Mouse (Mus musculus) thymus, postnatal 25 days (tissue): ENCODE results near the gene Rgr.
"Not testable (repeated sequence)": the region's sequence is repeated elsewhere in the genome, so short reads cannot be mapped to it uniquely, and the experiment has no call there.

Source experiments
- DNase-seq: peaks from one replicate; pipeline ENCODE4 v3.0.0; 2022

The Rgr gene

GRCm38 (mm10) chr14:37048914-37049410, at the start of gene Rgr:
Gene Rgr, minus strand, starts transcription at chr14:37048964.
- no peak for DNase-seq

DNA sequence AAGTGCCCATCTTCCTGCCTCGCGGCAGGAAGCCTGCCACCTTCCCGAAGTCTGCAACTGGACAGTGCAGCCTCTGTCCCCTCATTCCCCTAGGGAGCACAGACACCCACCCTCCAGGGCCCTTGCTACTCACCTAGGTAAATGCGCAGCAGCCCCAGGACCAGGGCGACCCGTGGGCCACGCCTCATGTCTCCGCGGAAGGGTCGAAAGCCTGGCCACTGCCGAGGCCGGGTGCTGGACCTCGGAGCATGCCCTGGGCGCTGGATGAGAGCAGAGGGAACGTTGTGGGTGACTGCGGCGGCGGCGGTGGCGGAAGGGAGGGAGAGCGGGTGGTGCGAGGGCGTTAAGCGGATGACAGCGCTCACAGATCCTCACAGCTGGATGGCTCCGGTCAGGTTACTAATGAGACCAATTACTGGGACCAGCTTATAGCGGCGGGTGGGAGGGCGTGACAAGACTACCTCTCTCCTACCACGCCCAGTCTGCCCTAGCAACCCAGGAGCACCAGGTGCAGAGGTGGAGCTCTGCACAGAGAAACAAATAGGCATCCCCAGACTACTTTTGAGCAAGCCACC, 49.3 kb upstream of the Rgr start, which contains the start of gene Cdhr1:
Gene Cdhr1, minus strand, starts transcription at position 392 of the 575 bp plus-strand sequence.
- DNase-seq, result no peak

- DNase-seq, result no peak
These were observed 46.8 kb upstream of the Rgr start for GRCm38 (mm10) chr14:37095556-37095955.

DNA sequence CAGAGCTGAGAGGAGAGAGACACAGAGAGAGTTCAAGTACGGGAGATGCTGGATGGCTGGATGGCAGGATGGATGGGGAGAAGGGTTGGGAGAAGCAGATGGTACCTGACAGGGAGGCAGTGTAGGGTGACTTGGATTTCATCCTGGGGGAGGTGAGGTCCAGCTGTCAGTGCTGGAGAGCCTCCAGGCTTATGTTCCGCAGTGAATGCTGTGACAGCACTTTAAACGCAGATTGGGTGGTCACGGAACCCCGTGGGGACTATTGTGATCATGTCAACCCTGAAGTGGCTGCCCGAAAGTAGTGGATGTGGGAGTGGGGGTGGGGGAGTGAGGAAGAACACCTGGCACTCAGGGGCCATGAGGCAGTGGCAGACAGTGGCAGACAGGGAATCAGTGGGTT, 45.7 kb upstream of the Rgr start:
- no peak for DNase-seq

DNA sequence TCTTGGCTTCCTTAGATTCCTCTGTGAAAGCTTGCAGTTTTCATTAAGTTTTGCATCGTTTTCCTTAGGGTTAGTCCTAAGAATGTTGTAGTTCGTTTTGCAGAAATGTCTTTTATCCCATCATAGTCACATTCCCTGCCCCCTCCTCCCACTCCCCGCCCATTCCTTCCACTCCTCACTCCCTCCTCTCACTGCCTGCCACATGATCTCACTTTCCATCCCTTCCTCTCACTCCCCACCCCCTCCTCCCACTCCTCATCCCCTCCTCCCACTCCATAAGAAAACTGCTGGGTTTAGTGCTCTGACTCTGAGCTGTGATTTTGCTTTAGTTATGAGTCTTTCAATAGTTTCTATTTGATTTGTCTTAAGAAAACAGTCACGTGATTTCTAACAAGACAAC, 35.0 kb upstream of the Rgr start:
- no peak for DNase-seq

- no peak for DNase-seq
These were observed 32.0 kb upstream of the Rgr start for GRCm38 (mm10) chr14:37080724-37081123.

DNA sequence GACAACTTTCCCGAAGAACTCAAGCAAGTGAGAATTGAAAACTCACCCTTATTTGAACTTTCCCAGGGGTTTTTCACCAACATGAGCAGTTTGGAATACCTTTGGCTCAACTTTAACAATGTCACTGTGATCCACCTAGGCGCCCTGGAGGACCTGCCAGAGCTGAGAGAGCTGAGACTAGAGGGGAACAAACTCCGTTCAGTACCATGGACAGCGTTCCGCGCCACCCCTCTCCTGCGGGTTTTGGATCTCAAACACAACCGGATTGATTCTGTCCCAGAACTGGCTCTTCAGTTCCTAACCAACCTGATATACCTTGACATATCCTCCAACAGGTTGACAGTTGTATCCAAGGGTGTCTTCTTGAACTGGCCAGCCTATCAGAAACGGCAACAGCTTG, 19.8 kb upstream of the Rgr start:
- peak; percentile 2 for DNase-seq

- DNase-seq, result no peak
These were observed 18.9 kb upstream of the Rgr start, which contains the start of gene Lrit2 for GRCm38 (mm10) chr14:37067629-37068028. Gene Lrit2, plus strand, starts transcription at chr14:37067929.

DNA sequence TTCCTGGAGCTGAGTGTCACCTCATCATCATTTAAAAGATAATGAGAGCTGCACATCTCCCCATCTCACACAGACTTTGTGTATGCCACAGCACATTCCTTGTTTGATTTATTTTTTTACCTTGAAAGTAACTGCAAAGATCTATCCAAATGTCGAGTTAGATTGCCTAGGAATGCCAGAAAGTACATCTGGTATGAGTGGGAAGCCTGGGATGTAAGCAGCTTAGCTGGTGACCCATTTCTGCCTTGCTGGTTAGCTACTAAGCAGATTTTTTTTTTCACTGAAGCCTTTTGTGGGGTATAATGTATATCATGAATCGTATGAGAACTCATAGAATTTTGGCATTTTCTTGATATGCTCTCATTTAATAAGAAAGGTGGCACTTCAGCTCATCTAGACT, 17.9 kb upstream of the Rgr start:
- no peak for DNase-seq

DNA sequence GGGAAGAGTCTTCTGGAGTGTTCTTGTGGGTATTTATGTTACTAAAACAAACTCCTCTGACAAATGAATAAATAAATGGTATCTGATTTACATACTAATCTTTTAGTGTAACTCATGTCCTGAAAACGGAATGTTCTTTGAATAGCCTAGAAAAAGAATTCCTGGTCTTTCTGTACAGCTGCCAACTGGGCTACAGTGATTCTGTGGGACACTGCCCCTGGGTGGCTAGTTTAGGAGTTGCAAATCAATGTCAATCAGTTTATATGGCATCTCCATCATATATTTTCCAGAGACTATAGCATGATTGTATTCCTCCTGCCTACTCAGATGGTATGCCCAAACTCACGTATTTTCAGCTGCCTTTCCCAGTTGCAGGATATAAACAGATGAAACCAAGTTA, 16.1 kb upstream of the Rgr start:
- DNase-seq, result no peak

- no peak for DNase-seq
These were observed 14.3 kb downstream of the Rgr start for GRCm38 (mm10) chr14:37034432-37034831.

GRCm38 (mm10) chr14:37033241-37033640, 15.5 kb downstream of the Rgr start:
- peak; percentile 51 for DNase-seq

DNA sequence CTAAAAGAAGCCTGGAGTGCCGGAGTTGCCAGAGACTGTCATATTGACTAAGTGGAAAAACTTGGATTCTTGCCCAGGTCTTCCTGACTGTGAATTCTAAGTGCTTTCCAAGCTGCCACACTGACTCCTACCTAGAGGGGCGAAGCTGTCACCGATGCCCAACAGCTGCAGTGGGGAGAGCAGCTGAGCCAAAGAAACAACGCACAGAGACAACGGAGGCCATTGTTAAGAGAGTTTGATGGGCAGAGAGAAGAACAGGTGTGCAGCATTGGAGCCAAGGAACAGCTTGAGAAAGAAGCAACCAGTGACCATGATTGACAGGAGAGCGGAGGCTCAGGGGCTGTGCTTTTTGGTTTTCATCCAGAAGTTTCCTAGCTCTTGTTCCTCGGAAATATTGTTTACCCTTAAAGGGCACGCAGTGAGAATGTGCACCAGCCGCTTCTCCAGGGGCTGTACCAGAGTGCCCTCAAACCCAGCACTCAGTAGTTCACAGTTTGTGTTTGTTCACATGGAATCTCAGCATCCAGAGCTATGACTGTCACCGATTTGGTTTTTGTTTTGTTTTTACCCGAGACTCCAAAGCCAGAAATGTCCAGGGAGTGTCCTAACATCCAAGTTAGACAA, 16.2 kb downstream of the Rgr start:
- DNase-seq, result no peak

GRCm38 (mm10) chr14:37028555-37028954, 20.2 kb downstream of the Rgr start:
- DNase-seq, result no peak

- no peak for DNase-seq
These were observed 20.8 kb downstream of the Rgr start for GRCm38 (mm10) chr14:37027951-37028350.

DNA sequence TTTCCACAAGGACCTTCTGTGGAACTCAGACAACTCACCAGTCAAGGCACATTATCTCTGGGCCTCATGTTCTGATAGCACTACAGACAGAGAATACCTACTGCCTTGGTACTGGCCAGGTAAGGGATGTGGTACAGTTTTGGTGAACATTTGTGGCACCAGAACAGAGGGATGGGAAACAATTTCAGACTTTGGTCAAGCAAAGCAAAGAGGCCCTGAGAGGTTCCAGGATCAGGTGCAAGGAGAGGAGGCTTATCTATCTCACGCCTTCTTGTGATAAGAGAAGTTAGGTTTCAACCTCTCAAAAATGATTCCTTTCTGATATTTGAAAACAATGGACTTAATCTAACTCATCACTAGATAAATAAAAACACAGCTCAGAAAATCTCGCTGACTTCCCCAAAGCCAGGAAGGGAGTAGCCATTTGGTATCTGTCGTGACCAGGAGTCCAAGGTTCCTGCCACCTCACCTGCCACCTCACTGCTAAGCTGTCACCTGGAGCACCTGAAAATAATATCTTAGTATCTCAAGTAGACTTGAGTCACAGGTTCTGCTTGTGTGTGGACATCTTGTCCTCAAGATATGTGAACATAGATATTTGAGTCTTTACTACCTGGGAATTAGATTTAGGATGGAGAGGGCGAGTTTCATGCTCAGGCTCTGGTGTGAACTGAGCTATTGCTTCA, 21.4 kb downstream of the Rgr start:
- DNase-seq, result no peak

- no peak for DNase-seq
These were observed 32.9 kb downstream of the Rgr start for GRCm38 (mm10) chr14:37015894-37016293.

GRCm38 (mm10) chr14:37013644-37014043, 35.1 kb downstream of the Rgr start:
- no peak for DNase-seq

DNA sequence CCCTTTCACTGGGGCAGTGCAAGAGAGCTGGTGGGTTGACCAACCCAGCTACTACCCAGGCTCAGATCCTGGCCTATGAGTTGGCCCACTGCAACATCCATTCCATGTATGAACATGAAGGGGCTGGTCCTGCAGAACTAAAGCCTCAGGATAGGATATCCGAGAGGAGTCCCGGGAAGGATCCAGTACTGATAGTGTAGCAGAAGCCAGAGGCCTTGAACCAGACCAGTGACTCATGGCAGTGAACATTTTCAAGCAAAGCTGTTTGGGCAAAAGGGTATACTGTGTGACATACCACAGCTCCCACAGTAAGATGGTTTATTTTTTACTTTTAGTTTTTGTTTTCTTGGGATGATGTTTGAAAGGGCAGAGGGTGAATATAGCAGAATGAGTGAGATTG, 39.1 kb downstream of the Rgr start:
- no peak for DNase-seq

GRCm38 (mm10) chr14:37006489-37006888, 42.3 kb downstream of the Rgr start:
- DNase-seq, result no peak

DNA sequence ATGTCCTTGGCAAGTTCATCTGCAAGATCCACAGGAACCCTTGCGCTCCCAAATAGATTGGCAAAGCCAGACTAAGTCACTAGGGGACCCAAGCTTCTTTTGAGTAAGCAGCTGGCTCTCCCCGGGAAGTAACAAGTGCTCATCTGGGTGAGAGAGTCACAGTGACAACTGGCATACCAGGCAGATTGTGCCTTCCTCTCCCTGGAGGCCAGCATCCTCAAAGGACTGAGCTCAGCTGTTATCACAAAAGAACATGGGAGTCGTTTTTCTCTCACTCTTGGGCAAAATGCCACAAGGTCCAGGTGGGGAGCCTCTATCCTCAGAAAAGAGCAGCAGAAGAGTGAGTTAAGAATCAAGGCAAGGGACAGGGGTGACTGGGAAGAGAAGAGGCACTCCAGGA, 42.9 kb downstream of the Rgr start:
- no peak for DNase-seq

DNA sequence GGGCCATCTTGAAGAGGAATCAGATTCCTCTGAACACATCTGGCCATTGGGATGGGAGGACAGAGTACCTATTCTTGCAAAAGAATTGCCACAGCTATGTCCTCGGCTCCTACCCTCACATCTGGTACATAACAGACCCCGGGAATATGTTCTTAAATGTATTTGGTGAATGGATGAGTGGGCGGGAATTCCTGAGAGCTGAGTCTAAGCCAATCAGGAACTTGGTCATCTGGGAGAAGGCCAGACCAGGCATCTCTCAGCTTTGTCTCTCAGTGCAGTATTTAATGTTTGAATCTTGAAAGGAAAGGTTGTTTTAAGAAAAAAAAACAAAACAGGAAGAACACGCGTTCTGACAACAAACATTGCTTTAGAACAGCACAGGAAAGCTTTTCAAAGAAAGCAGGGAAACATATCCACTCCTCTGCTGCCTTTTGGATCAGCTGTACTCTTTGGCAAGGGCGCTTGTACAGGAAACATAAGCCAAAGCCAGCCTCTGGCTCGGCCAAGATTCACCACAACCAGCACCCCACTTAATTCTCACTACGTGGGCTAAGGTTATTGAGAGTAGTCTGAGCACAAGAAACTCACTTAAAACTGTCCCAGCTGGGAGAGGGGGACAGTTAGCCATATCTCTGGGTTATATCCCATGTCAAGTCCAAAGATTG, 45.2 kb downstream of the Rgr start:
- no peak for DNase-seq

DNA sequence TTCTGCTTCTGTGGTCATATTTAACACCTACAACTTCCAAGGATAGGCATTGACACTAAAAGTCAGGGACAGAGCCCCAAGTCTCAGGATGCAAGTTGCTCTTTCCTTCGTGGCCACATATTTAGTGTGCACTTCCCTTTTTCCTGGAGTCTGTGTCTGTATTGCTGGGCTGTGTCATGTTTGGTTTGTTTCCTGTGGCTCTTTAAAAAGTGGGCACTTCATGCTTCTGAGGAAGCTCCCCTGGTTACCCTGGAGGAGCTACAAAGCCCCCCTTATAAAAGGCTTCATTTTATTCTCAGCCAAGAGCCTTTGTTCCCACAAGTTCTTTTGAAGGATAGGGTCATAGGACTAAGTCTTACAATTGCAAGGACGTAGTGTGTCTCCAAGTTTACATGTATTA, 45.9 kb downstream of the Rgr start:
- DNase-seq, result no peak

- DNase-seq, result not testable (repeated sequence)
These were observed 48.0 kb downstream of the Rgr start for GRCm38 (mm10) chr14:37000780-37001179.
